Mouse (Mus musculus): ENCODE results near the gene Itsn1. TPM values are rescaled to one million over a fixed set of nuclear protein-coding genes. Genes with fewer than 3 reads are reported as not detected.

Itsn1 gene
- polyA plus RNA-seq, 1 experiment = 82.6 TPM

- peak; percentile 91 for TF ChIP-seq CTCF (IDR thresholded peaks at IDR 0.05; ENCODE audit: borderline replicate concordance, extremely low read depth, insufficient read depth, insufficient read length)
- TF ChIP-seq POLR2A (IDR thresholded peaks at IDR 0.05; ENCODE audit: borderline replicate concordance, extremely low read depth, insufficient read depth, insufficient read length, poor library complexity, severe bottlenecking) = no peak
These were observed 207.4 kb downstream of the Itsn1 start for GRCm38 (mm10) chr16:91936340-91937030.

GRCm38 (mm10) chr16:91937281-91937680 lies 208.2 kb downstream of the Itsn1 start:
- DNase-seq (ENCODE audit: low read depth) = no peak
- no peak for TF ChIP-seq CTCF (IDR thresholded peaks at IDR 0.05; ENCODE audit: borderline replicate concordance, extremely low read depth, insufficient read depth, insufficient read length)
- no peak for TF ChIP-seq POLR2A (IDR thresholded peaks at IDR 0.05; ENCODE audit: borderline replicate concordance, extremely low read depth, insufficient read depth, insufficient read length, poor library complexity, severe bottlenecking)

More at GRCm38 (mm10) chr16:91936340-91937030, 207.4 kb downstream of the Itsn1 start:
- DNase-seq (ENCODE audit: low read depth) = peak; percentile 94

GRCm38 (mm10) chr16:91938141-91938540 lies 209.1 kb downstream of the Itsn1 start:
- TF ChIP-seq CTCF (IDR thresholded peaks at IDR 0.05; ENCODE audit: borderline replicate concordance, extremely low read depth, insufficient read depth, insufficient read length) (no peak), POLR2A (IDR thresholded peaks at IDR 0.05; ENCODE audit: borderline replicate concordance, extremely low read depth, insufficient read depth, insufficient read length, poor library complexity, severe bottlenecking) (no peak)

GRCm38 (mm10) chr16:91940726-91941125 lies 211.6 kb downstream of the Itsn1 start:
- TF ChIP-seq POLR2A (IDR thresholded peaks at IDR 0.05; ENCODE audit: borderline replicate concordance, extremely low read depth, insufficient read depth, insufficient read length, poor library complexity, severe bottlenecking) (no peak), CTCF (IDR thresholded peaks at IDR 0.05; ENCODE audit: borderline replicate concordance, extremely low read depth, insufficient read depth, insufficient read length) (no peak)
- no peak for DNase-seq (ENCODE audit: low read depth)

More at GRCm38 (mm10) chr16:91938141-91938540, 209.1 kb downstream of the Itsn1 start:
- no peak for DNase-seq (ENCODE audit: low read depth)

GRCm38 (mm10) chr16:91942201-91942600 lies 213.1 kb downstream of the Itsn1 start:
- no peak for DNase-seq (ENCODE audit: low read depth)
- TF ChIP-seq CTCF (IDR thresholded peaks at IDR 0.05; ENCODE audit: borderline replicate concordance, extremely low read depth, insufficient read depth, insufficient read length) (no peak), POLR2A (IDR thresholded peaks at IDR 0.05; ENCODE audit: borderline replicate concordance, extremely low read depth, insufficient read depth, insufficient read length, poor library complexity, severe bottlenecking) (no peak)

- TF ChIP-seq POLR2A (IDR thresholded peaks at IDR 0.05; ENCODE audit: borderline replicate concordance, extremely low read depth, insufficient read depth, insufficient read length, poor library complexity, severe bottlenecking) = no peak
- TF ChIP-seq CTCF (IDR thresholded peaks at IDR 0.05; ENCODE audit: borderline replicate concordance, extremely low read depth, insufficient read depth, insufficient read length) = no peak
These were observed 217.2 kb downstream of the Itsn1 start for GRCm38 (mm10) chr16:91946261-91946660.

GRCm38 (mm10) chr16:91947093-91947492 lies 218.0 kb downstream of the Itsn1 start:
- TF ChIP-seq POLR2A (IDR thresholded peaks at IDR 0.05; ENCODE audit: borderline replicate concordance, extremely low read depth, insufficient read depth, insufficient read length, poor library complexity, severe bottlenecking) (no peak), CTCF (IDR thresholded peaks at IDR 0.05; ENCODE audit: borderline replicate concordance, extremely low read depth, insufficient read depth, insufficient read length) (no peak)

More at GRCm38 (mm10) chr16:91946261-91946660, 217.2 kb downstream of the Itsn1 start:
- no peak for DNase-seq (ENCODE audit: low read depth)

GRCm38 (mm10) chr16:91953967-91954366 lies 224.9 kb downstream of the Itsn1 start:
- TF ChIP-seq POLR2A (IDR thresholded peaks at IDR 0.05; ENCODE audit: borderline replicate concordance, extremely low read depth, insufficient read depth, insufficient read length, poor library complexity, severe bottlenecking) (no peak), CTCF (IDR thresholded peaks at IDR 0.05; ENCODE audit: borderline replicate concordance, extremely low read depth, insufficient read depth, insufficient read length) (no peak)
- DNase-seq (ENCODE audit: low read depth) = no peak

More at GRCm38 (mm10) chr16:91947093-91947492, 218.0 kb downstream of the Itsn1 start:
- peak; percentile 62 for DNase-seq (ENCODE audit: low read depth)

- no peak for DNase-seq (ENCODE audit: low read depth)
- TF ChIP-seq CTCF (IDR thresholded peaks at IDR 0.05; ENCODE audit: borderline replicate concordance, extremely low read depth, insufficient read depth, insufficient read length) (no peak; the same call in 1 of the 2 replicates), POLR2A (IDR thresholded peaks at IDR 0.05; ENCODE audit: borderline replicate concordance, extremely low read depth, insufficient read depth, insufficient read length, poor library complexity, severe bottlenecking) (no peak)
These were observed 225.7 kb downstream of the Itsn1 start for GRCm38 (mm10) chr16:91954766-91955165.

GRCm38 (mm10) chr16:91962204-91962893 lies 233.3 kb downstream of the Itsn1 start:
- TF ChIP-seq POLR2A (IDR thresholded peaks at IDR 0.05; ENCODE audit: borderline replicate concordance, extremely low read depth, insufficient read depth, insufficient read length, poor library complexity, severe bottlenecking) (no peak), CTCF (IDR thresholded peaks at IDR 0.05; ENCODE audit: borderline replicate concordance, extremely low read depth, insufficient read depth, insufficient read length) (no peak)
- peak; percentile 86 for DNase-seq (ENCODE audit: low read depth)

GRCm38 (mm10) chr16:91962894-91963555 lies 233.9 kb downstream of the Itsn1 start:
- TF ChIP-seq CTCF (IDR thresholded peaks at IDR 0.05; ENCODE audit: borderline replicate concordance, extremely low read depth, insufficient read depth, insufficient read length) (no peak), POLR2A (IDR thresholded peaks at IDR 0.05; ENCODE audit: borderline replicate concordance, extremely low read depth, insufficient read depth, insufficient read length, poor library complexity, severe bottlenecking) (0 out of 2 replicates have a peak, but pooled peaks have one; percentile 3)
- peak; percentile 97 for DNase-seq (ENCODE audit: low read depth)

Measured in brain, embryonic 14.5 days (tissue).